Mouse (Mus musculus): ENCODE measurements around the gene Msantd1. TPM values are rescaled to one million over a fixed set of nuclear protein-coding genes. Genes with fewer than 3 reads are reported as not detected.

The Msantd1 gene
- polyA plus RNA-seq, 1 experiment from 2014 or later, result 0.22 TPM

GRCm38 (mm10) chr5:34908726-34909633 is 1.2 kb downstream of the Msantd1 start:
- Histone ChIP-seq H3K36me3 (replicated peaks; ENCODE audit: insufficient read depth, low read length) (peaks cover 40% of the 10 kb centered on the region), H3K4me3 (ENCODE audit: low read depth, low read length) (no peak overlapping the region), H3K27me3 (ENCODE audit: insufficient read depth, low read length) (no peaks in the 10 kb centered on the region), H3K27ac (ENCODE audit: low read depth) (peak overlapping the region; percentile 93), H3K9me3 (ENCODE audit: low read length) (no peaks in the 10 kb centered on the region), H3K4me2 (ENCODE audit: low read depth, low read length) (no peak overlapping the region), H3K9ac (replicated peaks) (no peak overlapping the region; the same call in 1 of the 2 replicates), H3K4me1 (ENCODE audit: insufficient read depth) (peaks cover 14% of the 10 kb centered on the region)
- no peak for DNase-seq
- no peak for ATAC-seq
- WGBS (ENCODE audit: insufficient replicate concordance), result 78% methylated on average over 9 of the region's 9 CpGs
- TF ChIP-seq CTCF (IDR thresholded peaks at IDR 0.05; ENCODE audit: low read depth) (no peak), EP300 (IDR thresholded peaks at IDR 0.05; ENCODE audit: low read depth) (no peak)

GRCm38 (mm10) chr5:34909634-34910503 is 2.1 kb downstream of the Msantd1 start:
- Histone ChIP-seq H3K4me1 (ENCODE audit: insufficient read depth) (peaks cover 14% of the 10 kb centered on the region), H3K36me3 (replicated peaks; ENCODE audit: insufficient read depth, low read length) (peaks cover 31% of the 10 kb centered on the region), H3K4me3 (ENCODE audit: low read depth, low read length) (no peak overlapping the region), H3K27ac (ENCODE audit: low read depth) (peak overlapping the region; percentile 93), H3K4me2 (ENCODE audit: low read depth, low read length) (peak overlapping the region; percentile 37), H3K9ac (replicated peaks) (no peak overlapping the region; the same call in 1 of the 2 replicates), H3K27me3 (ENCODE audit: insufficient read depth, low read length) (no peaks in the 10 kb centered on the region), H3K9me3 (ENCODE audit: low read length) (no peaks in the 10 kb centered on the region)
- DNase-seq (no peak), ATAC-seq (peak; percentile 89)
- 76% methylated on average over 1 of the region's 1 CpGs for WGBS (ENCODE audit: insufficient replicate concordance)
- TF ChIP-seq EP300 (IDR thresholded peaks at IDR 0.05; ENCODE audit: low read depth) (peak; percentile 92), CTCF (IDR thresholded peaks at IDR 0.05; ENCODE audit: low read depth) (no peak)

GRCm38 (mm10) chr5:34910504-34910815 is 2.6 kb downstream of the Msantd1 start:
- Histone ChIP-seq H3K4me1 (ENCODE audit: insufficient read depth) (peaks cover 14% of the 10 kb centered on the region), H3K4me3 (ENCODE audit: low read depth, low read length) (no peak overlapping the region), H3K9me3 (ENCODE audit: low read length) (no peaks in the 10 kb centered on the region), H3K27me3 (ENCODE audit: insufficient read depth, low read length) (no peaks in the 10 kb centered on the region), H3K27ac (ENCODE audit: low read depth) (peak overlapping the region; percentile 93), H3K36me3 (replicated peaks; ENCODE audit: insufficient read depth, low read length) (peaks cover 26% of the 10 kb centered on the region), H3K4me2 (ENCODE audit: low read depth, low read length) (peak overlapping the region; percentile 5; the same call in 1 of the 2 replicates), H3K9ac (replicated peaks) (0 out of 2 replicates have a peak overlapping the region, but pooled peaks have one; percentile 2)
- DNase-seq (no peak), ATAC-seq (peak; percentile 47)
- WGBS (ENCODE audit: insufficient replicate concordance), result 86% methylated on average over 4 of the region's 4 CpGs
- TF ChIP-seq CTCF (IDR thresholded peaks at IDR 0.05; ENCODE audit: low read depth), result no peak
- no peak for TF ChIP-seq EP300 (IDR thresholded peaks at IDR 0.05; ENCODE audit: low read depth)

GRCm38 (mm10) chr5:34915801-34916200 is 8.0 kb downstream of the Msantd1 start:
- DNase-seq (peak; percentile 82), ATAC-seq (peak; percentile 77)
- WGBS (ENCODE audit: insufficient replicate concordance), result 0% methylated on average over 1 of the region's 1 CpGs
- H3K36me3 ChIP-seq (replicated peaks; ENCODE audit: insufficient read depth, low read length), result 0 out of 2 replicates have a peak, but pooled peaks cover 2% of the 10 kb centered on the region
- no peaks in the 10 kb centered on the region for H3K9me3 ChIP-seq (ENCODE audit: low read length)
- H3K4me1 ChIP-seq (ENCODE audit: insufficient read depth), result peaks cover 8% of the 10 kb centered on the region
- H3K27ac ChIP-seq (ENCODE audit: low read depth), result no peak overlapping the region
- H3K9ac ChIP-seq (replicated peaks), result no peak overlapping the region
- no peaks in the 10 kb centered on the region for H3K27me3 ChIP-seq (ENCODE audit: insufficient read depth, low read length)
- no peak overlapping the region for H3K4me3 ChIP-seq (ENCODE audit: low read depth, low read length)
- H3K4me2 ChIP-seq (ENCODE audit: low read depth, low read length), result no peak overlapping the region
- peak; percentile 98 for TF ChIP-seq CTCF (IDR thresholded peaks at IDR 0.05; ENCODE audit: low read depth)
- no peak for TF ChIP-seq EP300 (IDR thresholded peaks at IDR 0.05; ENCODE audit: low read depth)

GRCm38 (mm10) chr5:34917234-34917655 is 9.4 kb downstream of the Msantd1 start:
- Histone ChIP-seq H3K9ac (replicated peaks) (no peak overlapping the region), H3K4me1 (ENCODE audit: insufficient read depth) (peaks cover 6% of the 10 kb centered on the region; the same call in 1 of the 2 replicates), H3K36me3 (replicated peaks; ENCODE audit: insufficient read depth, low read length) (0 out of 2 replicates have a peak, but pooled peaks cover 2% of the 10 kb centered on the region), H3K9me3 (ENCODE audit: low read length) (no peaks in the 10 kb centered on the region), H3K27me3 (ENCODE audit: insufficient read depth, low read length) (no peaks in the 10 kb centered on the region), H3K4me2 (ENCODE audit: low read depth, low read length) (no peak overlapping the region), H3K4me3 (ENCODE audit: low read depth, low read length) (no peak overlapping the region), H3K27ac (ENCODE audit: low read depth) (no peak overlapping the region)
- no peak for DNase-seq
- TF ChIP-seq EP300 (IDR thresholded peaks at IDR 0.05; ENCODE audit: low read depth) (no peak), CTCF (IDR thresholded peaks at IDR 0.05; ENCODE audit: low read depth) (no peak)
- 84% methylated on average over 10 of the region's 10 CpGs for WGBS (ENCODE audit: insufficient replicate concordance)
- no peak for ATAC-seq

Data from liver, postnatal 0 days (tissue).